Mouse (Mus musculus) neural tube, embryonic 15.5 days (tissue): Measurements from ENCODE around the gene Vcp. TPM values are rescaled to one million over a fixed set of nuclear protein-coding genes. Genes with fewer than 3 reads are reported as not detected.
A peak's percentile ranks its signal among the peaks of the same experiment; 100 is the strongest.

ENCODE experiments used
- ATAC-seq: fragments of 200-750 bp; cut with Nextera tagmentation; 2 replicates; pipeline ENCODE4 v1.8.0; 2017; ENCODE audit warnings: mild to moderate bottlenecking, moderate TSS enrichment, moderate library complexity; ENCODE audit not compliant: low FRiP score
- H3K27ac ChIP-seq: fragments of 300-500 bp; sonication (generic); replicated peaks from 2 replicates; pipeline ENCODE4 v1.5.1; 2015; ENCODE audit warnings: mild to moderate bottlenecking, inconsistent platforms
- H3K27me3 ChIP-seq: fragments of 300-500 bp; sonication (generic); replicated peaks from 2 replicates; pipeline ENCODE4 v1.6.1; 2015; ENCODE audit warnings: inconsistent platforms
- H3K36me3 ChIP-seq: fragments of 300-500 bp; sonication (generic); 2 replicates; pipeline ENCODE4 v1.6.1; 2015; ENCODE audit warnings: inconsistent platforms
- H3K4me1 ChIP-seq: fragments of 300-500 bp; sonication (generic); 2 replicates; pipeline ENCODE4 v1.6.1; 2015; ENCODE audit warnings: inconsistent platforms
- H3K4me2 ChIP-seq: fragments of 300-500 bp; sonication (generic); 2 replicates; pipeline ENCODE4 v1.6.1; 2015; ENCODE audit warnings: inconsistent platforms, mild to moderate bottlenecking, moderate library complexity
- H3K4me3 ChIP-seq: fragments of 300-500 bp; sonication (generic); replicated peaks from 2 replicates; pipeline ENCODE4 v1.5.1; 2015; ENCODE audit warnings: mild to moderate bottlenecking, inconsistent platforms
- H3K9ac ChIP-seq: fragments of 300-500 bp; sonication (generic); replicated peaks from 2 replicates; pipeline ENCODE4 v1.6.1; 2015; ENCODE audit warnings: mild to moderate bottlenecking, inconsistent platforms
- H3K9me3 ChIP-seq: fragments of 300-500 bp; sonication (generic); replicated peaks from 2 replicates; pipeline ENCODE4 v1.6.1; 2016; ENCODE audit warnings: inconsistent platforms
- WGBS: fragments of 180-500 bp; shearing (Covaris S2); methylation state at CpG from one replicate; pipeline ENCODE4 v1.1.7; 2015; ENCODE audit warnings: mixed read lengths; 5-methylcytosine and 5-hydroxymethylcytosine counted together
- polyA plus RNA-seq: library from polyadenylated mRNA; unstranded; fragments of >200 nt; fragmentation: Nextera tagmentation; extraction: Ambion mirVana; gene quantifications from 2 replicates; pipeline ENCODE4 v1.2.1, GENCODE M21; 2015

Vcp gene
- polyA plus RNA-seq, 1 experiment from 2014 or later: 477 TPM

DNA sequence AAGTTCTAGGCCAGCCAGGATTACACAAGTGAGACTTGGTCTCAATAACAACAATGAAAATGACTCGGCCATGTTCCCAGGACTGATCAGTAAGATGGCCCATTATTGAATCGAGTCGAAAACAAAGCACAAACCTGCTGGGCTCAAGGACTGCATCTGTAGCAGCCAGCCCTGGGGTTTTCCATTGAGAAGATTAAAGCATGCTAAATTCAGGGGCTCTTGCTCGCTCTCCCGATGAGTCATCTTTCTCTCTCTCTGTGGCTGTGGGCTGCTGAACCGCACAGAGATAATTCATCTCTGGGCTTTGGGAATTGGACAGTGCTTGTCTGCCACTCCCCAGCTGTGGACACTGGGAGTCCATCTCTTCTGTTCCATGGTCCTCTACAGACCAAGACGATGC, 58.9 kb downstream of the Vcp start:
- Histone ChIP-seq H3K4me3 (no peak overlapping the region), H3K4me2 (no peak overlapping the region), H3K4me1 (peaks cover 16% of the 10 kb centered on the region), H3K9ac (no peak overlapping the region), H3K27ac (no peak overlapping the region), H3K36me3 (peaks cover 34% of the 10 kb centered on the region), H3K9me3 (no peaks in the 10 kb centered on the region), H3K27me3 (no peaks in the 10 kb centered on the region)
- 80% methylated on average over 7 of the region's 7 CpGs for WGBS
- ATAC-seq: no peak

DNA sequence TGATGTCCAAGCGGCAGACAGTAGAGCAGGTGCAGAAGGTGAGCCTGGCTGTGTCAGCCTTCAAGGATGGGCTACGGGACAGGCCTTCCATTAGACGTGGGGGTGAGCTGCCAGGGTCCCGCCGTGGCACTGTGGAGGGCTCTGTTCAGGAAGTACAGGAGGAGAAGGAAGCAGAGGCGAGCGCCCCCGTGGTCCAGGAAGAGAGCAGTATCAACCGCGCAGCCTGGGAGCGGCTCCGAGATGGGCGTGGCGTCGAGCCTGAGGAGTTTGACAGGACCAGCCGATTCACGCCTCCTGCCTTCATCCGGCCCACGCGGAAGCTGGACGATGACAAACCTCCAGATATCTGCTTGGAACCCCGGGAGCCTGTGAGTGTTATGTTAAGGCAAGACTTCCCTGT, 66.7 kb downstream of the Vcp start:
- no peak overlapping the region for H3K27ac ChIP-seq
- 0 out of 2 replicates have a peak overlapping the region, but pooled peaks have one; percentile 10 for H3K9ac ChIP-seq
- peaks cover 20% of the 10 kb centered on the region for H3K36me3 ChIP-seq
- ATAC-seq: no peak
- peaks cover 9% of the 10 kb centered on the region for H3K4me1 ChIP-seq
- peak overlapping the region; percentile 40 for H3K4me2 ChIP-seq
- H3K27me3 ChIP-seq: no peaks in the 10 kb centered on the region
- 8% methylated on average over 22 of the region's 22 CpGs for WGBS
- H3K4me3 ChIP-seq: no peak overlapping the region
- no peaks in the 10 kb centered on the region for H3K9me3 ChIP-seq

DNA sequence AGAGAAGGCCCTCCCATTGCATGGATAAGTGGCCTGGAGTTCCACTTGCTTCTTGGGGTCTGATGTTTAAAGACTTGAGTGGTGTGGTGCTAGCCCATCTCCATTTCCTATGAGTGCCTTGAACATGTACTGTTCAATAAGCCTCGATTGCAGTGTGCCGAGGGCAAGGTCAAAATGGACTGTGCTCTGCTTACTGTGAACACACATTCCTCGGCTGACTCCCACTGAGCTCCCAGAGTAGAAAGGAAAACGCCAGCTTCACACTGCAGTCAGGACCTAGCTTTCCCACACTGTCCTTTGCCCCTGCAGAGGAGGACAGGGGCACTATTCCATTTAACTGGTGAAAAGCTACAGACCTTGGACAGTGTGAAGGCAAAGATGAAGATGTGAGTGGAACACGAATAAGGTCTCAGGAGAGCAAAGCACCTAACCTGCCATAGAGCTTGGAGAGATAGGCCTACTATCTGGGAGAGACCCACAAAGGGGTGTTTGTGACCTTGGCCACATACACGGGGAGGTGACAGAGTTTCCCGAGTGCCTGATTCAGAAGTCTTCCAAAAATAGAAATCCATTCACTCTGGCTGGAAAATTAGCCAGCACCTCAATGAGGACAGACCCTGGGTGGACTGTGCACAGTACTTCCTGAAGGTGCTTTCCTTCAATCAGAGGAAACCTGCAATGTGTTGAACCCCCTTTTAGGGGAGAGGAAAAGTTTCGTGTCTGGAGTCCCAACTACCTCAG, 67.9 kb downstream of the Vcp start:
- peaks cover 9% of the 10 kb centered on the region for H3K4me1 ChIP-seq
- H3K9me3 ChIP-seq: no peaks in the 10 kb centered on the region
- H3K4me3 ChIP-seq: no peak overlapping the region
- H3K36me3 ChIP-seq: peaks cover 9% of the 10 kb centered on the region
- H3K9ac ChIP-seq: no peak overlapping the region
- H3K27me3 ChIP-seq: no peaks in the 10 kb centered on the region
- ATAC-seq: no peak
- H3K27ac ChIP-seq: no peak overlapping the region
- H3K4me2 ChIP-seq: no peak overlapping the region
- 73% methylated on average over 8 of the region's 8 CpGs for WGBS

Other genes with a start within 250 kb of the Vcp start
- 0.45 and 1.0 TPM in 2 replicates for gene Ccl19, start 243.9 kb downstream of the Vcp start, polyA plus RNA-seq
- 1.1 and 29.5 TPM in 2 replicates for gene Ccl21a, start 226.5 kb downstream of the Vcp start, polyA plus RNA-seq
- 0.08 TPM in 1 of 2 replicates, not detected in the other for gene Fam205a1, start 146.6 kb downstream of the Vcp start, polyA plus RNA-seq
- gene Gm12394, start 143.7 kb downstream of the Vcp start, polyA plus RNA-seq: 0.49 and 0.51 TPM in 2 replicates
- 1.4 and 2.6 TPM in 2 replicates for gene Fam205c, start 126.3 kb downstream of the Vcp start, polyA plus RNA-seq
- 40.2 and 46.1 TPM in 2 replicates for gene Phf24, start 83.8 kb downstream of the Vcp start, polyA plus RNA-seq
- 44.3 and 48.7 TPM in 2 replicates for gene Dnajb5, start 50.7 kb downstream of the Vcp start, polyA plus RNA-seq
- 0.31 and 0.50 TPM in 2 replicates for gene 1700022I11Rik, start 30.9 kb downstream of the Vcp start, polyA plus RNA-seq
- gene Fancg, start 10.0 kb upstream of the Vcp start, polyA plus RNA-seq: 21.0 and 22.8 TPM in 2 replicates
- gene Pigo, start 25.3 kb upstream of the Vcp start, polyA plus RNA-seq: 27.8 and 30.8 TPM in 2 replicates
- 231 and 240 TPM in 2 replicates for gene Stoml2, start 31.2 kb upstream of the Vcp start, polyA plus RNA-seq
- 27.5 and 28.5 TPM in 2 replicates for gene Fam214b, start 45.7 kb upstream of the Vcp start, polyA plus RNA-seq
- gene Unc13b, start 58.4 kb upstream of the Vcp start, polyA plus RNA-seq: 11.1 and 12.3 TPM in 2 replicates